Mouse (Mus musculus) heart, embryonic 15.5 days (tissue): Measurements from ENCODE around the gene Trpc2. TPM values are rescaled to one million over a fixed set of nuclear protein-coding genes. Genes with fewer than 3 reads are reported as not detected.

Experiments
- ATAC-seq: fragments of 200-750 bp; cut with Nextera tagmentation; replicated peaks from 2 replicates; pipeline ENCODE4 v1.8.0; 2017; ENCODE audit warnings: low read depth, moderate TSS enrichment; ENCODE audit not compliant: insufficient number of reproducible peaks, insufficient read depth, low FRiP score
- H3K27ac ChIP-seq: fragments of 300-500 bp; sonication (generic); 2 replicates; pipeline ENCODE4 v1.5.1; 2015; ENCODE audit warnings: mild to moderate bottlenecking, inconsistent platforms
- H3K27me3 ChIP-seq: fragments of 300-500 bp; sonication (generic); 2 replicates; pipeline ENCODE4 v1.6.1; 2015; ENCODE audit warnings: inconsistent platforms
- H3K36me3 ChIP-seq: fragments of 300-500 bp; sonication (generic); 2 replicates; pipeline ENCODE4 v1.6.1; 2015; ENCODE audit warnings: mild to moderate bottlenecking, inconsistent platforms
- H3K4me1 ChIP-seq: fragments of 300-500 bp; sonication (generic); replicated peaks from 2 replicates; pipeline ENCODE4 v1.6.1; 2015; ENCODE audit warnings: inconsistent platforms
- H3K4me2 ChIP-seq: fragments of 300-500 bp; sonication (generic); 2 replicates; pipeline ENCODE4 v1.6.1; 2015; ENCODE audit warnings: inconsistent platforms, mild to moderate bottlenecking, moderate library complexity
- H3K4me3 ChIP-seq: fragments of 300-500 bp; sonication (generic); 2 replicates; pipeline ENCODE4 v1.5.1; 2015; ENCODE audit warnings: mild to moderate bottlenecking, inconsistent platforms
- H3K9ac ChIP-seq: fragments of 300-500 bp; sonication (generic); 2 replicates; pipeline ENCODE4 v1.6.1; 2015; ENCODE audit warnings: mild to moderate bottlenecking, inconsistent platforms
- H3K9me3 ChIP-seq: fragments of 300-500 bp; sonication (generic); replicated peaks from 2 replicates; pipeline ENCODE4 v1.6.1; 2016; ENCODE audit warnings: inconsistent platforms
- WGBS: fragments of 180-500 bp; shearing (Covaris S2); methylation state at CpG from one replicate; pipeline ENCODE4 v1.1.7; 2015; ENCODE audit warnings: mixed read lengths; 5-methylcytosine and 5-hydroxymethylcytosine counted together
- polyA plus RNA-seq: library from polyadenylated mRNA; unstranded; fragments of >200 nt; fragmentation: Nextera tagmentation; extraction: Ambion mirVana; gene quantifications from 2 replicates; pipeline ENCODE4 v1.2.1, GENCODE M21; 2015

Gene Trpc2
- polyA plus RNA-seq, 1 experiment from 2014 or later = not detected

GRCm38 (mm10) chr7:102137464-102137863 is 54.5 kb downstream of the Trpc2 start:
- H3K9ac ChIP-seq = no peak overlapping the region
- H3K4me2 ChIP-seq = no peak overlapping the region
- no peak overlapping the region for H3K4me3 ChIP-seq
- H3K27ac ChIP-seq = no peak overlapping the region
- H3K9me3 ChIP-seq = no peaks in the 10 kb centered on the region
- H3K27me3 ChIP-seq = no peaks in the 10 kb centered on the region
- WGBS = 76% methylated on average over 1 of the region's 1 CpGs
- ATAC-seq = no peak
- peaks cover 82% of the 10 kb centered on the region for H3K36me3 ChIP-seq
- no peaks in the 10 kb centered on the region for H3K4me1 ChIP-seq

- Histone ChIP-seq H3K4me2 (no peak overlapping the region), H3K4me3 (no peak overlapping the region), H3K9ac (no peak overlapping the region), H3K27me3 (no peaks in the 10 kb centered on the region), H3K9me3 (no peaks in the 10 kb centered on the region), H3K4me1 (no peaks in the 10 kb centered on the region), H3K36me3 (peaks cover 79% of the 10 kb centered on the region), H3K27ac (no peak overlapping the region)
- 96% methylated on average over 5 of the region's 5 CpGs for WGBS
- no peak for ATAC-seq
These were observed 55.0 kb downstream of the Trpc2 start for GRCm38 (mm10) chr7:102137898-102138297.

Other genes starting within 250 kb of the Trpc2 start
- 52.7 and 64.5 TPM in 2 replicates for gene Inppl1, start 244.9 kb upstream of the Trpc2 start, polyA plus RNA-seq
- 1.1 and 1.9 TPM in 2 replicates for gene Folr2, start 225.9 kb upstream of the Trpc2 start, polyA plus RNA-seq
- gene Anapc15, start 219.4 kb upstream of the Trpc2 start, polyA plus RNA-seq = 48.3 and 54.7 TPM in 2 replicates
- gene Folr1, start 212.3 kb upstream of the Trpc2 start, polyA plus RNA-seq = 4.3 and 6.1 TPM in 2 replicates
- 130 and 151 TPM in 2 replicates for gene Lamtor1, start 177.2 kb upstream of the Trpc2 start, polyA plus RNA-seq
- 0.10 and 0.22 TPM in 2 replicates for gene Tomt, start 176.8 kb upstream of the Trpc2 start, polyA plus RNA-seq
- 3.9 and 4.6 TPM in 2 replicates for gene Lrrc51, start 149.2 kb upstream of the Trpc2 start, polyA plus RNA-seq
- 40.0 and 50.0 TPM in 2 replicates for gene Numa1, start 149.0 kb upstream of the Trpc2 start, polyA plus RNA-seq
- 1.5 and 2.3 TPM in 2 replicates for gene Il18bp, start 64.4 kb upstream of the Trpc2 start, polyA plus RNA-seq
- gene Rnf121, start 17.6 kb upstream of the Trpc2 start, polyA plus RNA-seq = 15.0 and 15.6 TPM in 2 replicates
- 18.9 and 22.0 TPM in 2 replicates for gene Xndc1, start 17.6 kb upstream of the Trpc2 start, polyA plus RNA-seq
- gene Xntrpc, start 17.4 kb upstream of the Trpc2 start, polyA plus RNA-seq = 0.67 and 0.77 TPM in 2 replicates
- 2.8 and 3.0 TPM in 2 replicates for gene Art1, start 18.6 kb downstream of the Trpc2 start, polyA plus RNA-seq
- gene Art5, start 26.4 kb downstream of the Trpc2 start, polyA plus RNA-seq = 0.98 and 1.1 TPM in 2 replicates
- gene Chrna10, start 33.7 kb downstream of the Trpc2 start, polyA plus RNA-seq = 0.08 TPM in 1 of 2 replicates, not detected in the other
- gene Nup98, start 127.1 kb downstream of the Trpc2 start, polyA plus RNA-seq = 17.8 and 22.0 TPM in 2 replicates
- gene Pgap2, start 127.1 kb downstream of the Trpc2 start, polyA plus RNA-seq = 50.8 and 59.0 TPM in 2 replicates
- gene Rhog, start 172.9 kb downstream of the Trpc2 start, polyA plus RNA-seq = 37.6 and 53.6 TPM in 2 replicates
- 14.7 and 16.5 TPM in 2 replicates for gene Stim1, start 184.7 kb downstream of the Trpc2 start, polyA plus RNA-seq